Mouse (Mus musculus) MEL-GATA-1-ER (cell line): ENCODE measurements around the gene Me1.
"Not testable (repeated sequence)": the region's sequence is repeated elsewhere in the genome, so short reads cannot be mapped to it uniquely, and the experiment has no call there.

Experiments used
- DNase-seq: peaks from one replicate; pipeline ENCODE4 v3.0.0-alpha.2; 2012; ENCODE audit warnings: low read depth; ENCODE audit errors: extremely low read depth

The Me1 gene

GRCm38 (mm10) chr9:86599723-86600303 is 95.9 kb downstream of the Me1 start:
- no peak for DNase-seq

GRCm38 (mm10) chr9:86596983-86597382 is 98.8 kb downstream of the Me1 start:
- DNase-seq = not testable (repeated sequence)

GRCm38 (mm10) chr9:86594357-86594767 is 101.4 kb downstream of the Me1 start:
- DNase-seq = not testable (repeated sequence)

- no peak for DNase-seq
Measured at GRCm38 (mm10) chr9:86592676-86593668, 102.8 kb downstream of the Me1 start.

- no peak for DNase-seq
Measured at GRCm38 (mm10) chr9:86587019-86587795, 108.5 kb downstream of the Me1 start.

- peak; percentile 43 for DNase-seq
Measured at GRCm38 (mm10) chr9:86583740-86584139, 112.0 kb downstream of the Me1 start.

- DNase-seq = peak; percentile 76
Measured at GRCm38 (mm10) chr9:86579657-86580056, 116.1 kb downstream of the Me1 start.

- DNase-seq = no peak
Measured at GRCm38 (mm10) chr9:86575178-86575577, 120.6 kb downstream of the Me1 start.

- DNase-seq = no peak
Measured at GRCm38 (mm10) chr9:86573616-86574303, 122.0 kb downstream of the Me1 start.

GRCm38 (mm10) chr9:86572636-86573291 is 123.0 kb downstream of the Me1 start:
- DNase-seq = peak; percentile 67

GRCm38 (mm10) chr9:86572196-86572595 is 123.6 kb downstream of the Me1 start:
- no peak for DNase-seq

GRCm38 (mm10) chr9:86571540-86572135 is 124.1 kb downstream of the Me1 start, which contains the start of the genes Pgm3 and Rwdd2a:
TSS of gene Pgm3 (minus strand) at chr9:86571842.
TSS of gene Rwdd2a (plus strand) at chr9:86571991.
- DNase-seq = peak; percentile 58

GRCm38 (mm10) chr9:86570946-86571345 is 124.8 kb downstream of the Me1 start:
- no peak for DNase-seq

- no peak for DNase-seq
Measured at GRCm38 (mm10) chr9:86570261-86570890, 125.4 kb downstream of the Me1 start.

- no peak for DNase-seq
Measured at GRCm38 (mm10) chr9:86569314-86569910, 126.3 kb downstream of the Me1 start.

- DNase-seq = no peak
Measured at GRCm38 (mm10) chr9:86560543-86560942, 135.2 kb downstream of the Me1 start.

- no peak for DNase-seq
Measured at GRCm38 (mm10) chr9:86554641-86555040, 141.1 kb downstream of the Me1 start.

GRCm38 (mm10) chr9:86553886-86554285 is 141.9 kb downstream of the Me1 start:
- DNase-seq = no peak

- DNase-seq = no peak
Measured at GRCm38 (mm10) chr9:86550717-86551116, 145.0 kb downstream of the Me1 start.
